Mouse (Mus musculus) adipocyte (in vitro differentiated cells): ENCODE measurements at regions not wholly inside any gene's neighbourhood (a gene's known extent, or its start where the extent isn't known, plus 50 kb on each side); places are given as distances from the start of the nearest gene placed in this dataset.

Experiments used
- DNase-seq: peaks from one replicate; pipeline ENCODE4 v3.0.0-alpha.2; 2016; ENCODE audit warnings: low spot score

DNA sequence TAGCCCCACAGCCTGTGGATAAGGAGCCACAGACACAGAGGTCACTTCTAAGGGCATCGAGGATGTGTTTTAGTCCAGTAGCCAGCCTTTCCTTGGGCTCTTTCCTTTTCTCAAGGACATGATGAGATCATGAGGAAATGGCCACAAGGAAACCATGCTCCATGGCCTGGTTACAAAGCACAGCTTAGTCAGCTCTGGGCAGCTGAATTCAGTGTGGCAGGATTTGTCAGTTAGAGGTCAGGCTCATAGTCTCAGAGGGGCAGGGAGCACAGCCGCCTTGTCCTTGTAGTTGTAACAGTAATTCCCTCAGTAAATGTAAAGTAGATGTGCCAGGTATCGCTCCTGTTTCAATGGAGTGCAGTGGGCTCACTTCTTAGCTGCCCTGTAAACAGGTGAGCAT is 111.7 kb upstream of the Vangl1 start:
- peak; percentile 21 for DNase-seq

GRCm38 (mm10) chr3:102311482-102312225 is 107.2 kb upstream of the Vangl1 start:
- DNase-seq = no peak

GRCm38 (mm10) chr3:102310243-102310642 is 105.8 kb upstream of the Vangl1 start:
- no peak for DNase-seq

DNA sequence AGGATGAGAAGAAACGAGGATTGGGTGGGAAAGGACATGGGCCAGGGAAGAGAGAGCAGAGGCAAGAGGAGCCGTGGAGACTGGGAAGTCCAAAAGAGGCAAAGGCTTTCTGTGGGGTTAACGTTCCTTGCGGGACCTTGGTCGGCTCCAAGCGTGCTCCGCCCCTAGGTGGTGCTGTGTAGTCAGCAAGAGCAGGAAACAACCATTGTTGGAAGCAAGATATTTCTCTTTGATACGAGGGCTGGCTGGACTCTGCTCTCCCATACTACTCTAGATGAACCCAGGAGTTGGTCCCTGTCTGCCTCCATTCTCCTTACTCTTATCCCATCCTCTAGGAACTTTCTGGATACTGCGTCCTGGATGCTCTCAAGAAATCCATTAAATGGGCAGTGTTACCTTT is 105.3 kb upstream of the Vangl1 start:
- peak; percentile 39 for DNase-seq

DNA sequence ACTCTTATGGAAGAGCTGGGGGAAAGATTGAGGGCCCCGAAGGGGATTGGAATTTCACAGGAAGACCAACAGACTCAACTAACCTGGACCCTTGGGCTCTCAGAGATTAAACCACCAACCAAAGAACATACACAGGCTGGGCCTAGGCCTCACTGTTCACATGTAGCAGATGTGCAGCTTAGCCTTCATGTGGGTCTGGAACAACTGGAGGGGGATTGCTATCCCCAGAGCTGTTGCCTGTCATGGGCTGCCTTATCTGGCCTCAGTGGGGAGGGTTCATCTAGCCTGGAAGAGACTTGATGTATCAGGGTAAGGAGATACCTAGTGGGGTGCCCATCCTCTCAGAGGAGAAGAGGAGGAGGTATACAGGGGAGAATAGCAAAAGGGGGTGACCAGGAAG is 103.2 kb upstream of the Vangl1 start:
- DNase-seq = no peak

DNA sequence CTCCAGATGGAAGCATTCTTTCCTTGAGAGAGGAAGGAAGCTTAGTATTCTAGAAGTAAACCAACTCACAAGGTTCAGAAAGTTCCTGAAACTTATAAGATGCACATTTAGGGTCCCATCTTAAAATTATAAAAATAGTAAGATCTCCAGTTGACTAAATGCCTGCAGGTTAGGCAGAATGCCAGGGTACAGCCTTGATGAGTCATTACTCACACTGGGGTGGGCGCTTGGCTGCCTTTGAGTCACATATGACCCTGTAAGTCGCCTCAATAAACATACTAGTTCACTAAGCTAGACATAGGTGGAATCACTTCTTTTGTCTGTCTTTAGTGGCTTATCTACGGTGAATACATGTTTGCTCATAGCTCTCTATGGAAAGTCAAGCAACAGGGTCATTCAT is 87.9 kb upstream of the Vangl1 start:
- DNase-seq = no peak

- DNase-seq = no peak
Observed at GRCm38 (mm10) chr3:102281983-102282382, 77.5 kb upstream of the Vangl1 start.

DNA sequence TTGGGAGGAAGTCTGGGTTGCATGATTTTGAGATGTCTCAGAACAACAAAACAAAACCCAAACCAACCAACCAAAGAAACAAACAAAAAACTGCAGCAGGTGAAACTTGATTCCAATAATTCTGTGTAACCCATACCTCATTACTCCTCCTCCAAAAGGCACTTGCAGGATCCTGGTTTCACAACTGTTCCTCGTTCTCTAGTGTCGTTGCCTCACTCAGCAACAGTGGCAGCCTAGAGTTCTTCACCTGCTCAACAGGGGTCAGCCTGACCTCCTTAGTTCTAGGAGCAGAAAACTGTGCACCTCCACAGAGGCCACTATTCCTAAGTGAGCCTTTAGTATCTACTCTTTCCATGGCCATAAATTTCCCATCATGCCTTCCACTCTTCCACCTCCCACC is 72.3 kb upstream of the Vangl1 start:
- DNase-seq = no peak

GRCm38 (mm10) chr3:102276283-102276682 is 71.8 kb upstream of the Vangl1 start:
- no peak for DNase-seq

- peak; percentile 61 for DNase-seq
Observed at GRCm38 (mm10) chr3:102275256-102276022, 70.9 kb upstream of the Vangl1 start.

DNA sequence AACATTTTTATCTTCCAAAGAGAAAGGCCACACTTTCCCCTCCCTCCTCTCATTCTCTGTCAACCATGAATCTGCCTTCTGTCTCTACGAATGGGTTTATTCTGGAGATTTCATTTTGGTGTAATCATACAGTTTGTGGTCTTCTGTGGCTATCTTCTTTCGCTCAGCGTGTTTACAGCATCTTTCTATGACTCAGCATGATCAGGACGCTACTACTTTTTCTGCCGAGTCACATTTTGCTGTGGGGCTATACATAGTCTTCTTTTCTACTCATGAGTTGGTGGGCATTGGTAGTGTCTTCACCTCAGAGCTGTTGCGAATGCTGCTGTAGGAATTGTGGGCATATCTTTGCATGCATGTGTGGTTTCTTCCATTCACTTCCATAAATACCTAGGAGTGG is 66.3 kb upstream of the Vangl1 start:
- no peak for DNase-seq

GRCm38 (mm10) chr3:102270257-102270656 is 65.8 kb upstream of the Vangl1 start:
- DNase-seq = no peak

DNA sequence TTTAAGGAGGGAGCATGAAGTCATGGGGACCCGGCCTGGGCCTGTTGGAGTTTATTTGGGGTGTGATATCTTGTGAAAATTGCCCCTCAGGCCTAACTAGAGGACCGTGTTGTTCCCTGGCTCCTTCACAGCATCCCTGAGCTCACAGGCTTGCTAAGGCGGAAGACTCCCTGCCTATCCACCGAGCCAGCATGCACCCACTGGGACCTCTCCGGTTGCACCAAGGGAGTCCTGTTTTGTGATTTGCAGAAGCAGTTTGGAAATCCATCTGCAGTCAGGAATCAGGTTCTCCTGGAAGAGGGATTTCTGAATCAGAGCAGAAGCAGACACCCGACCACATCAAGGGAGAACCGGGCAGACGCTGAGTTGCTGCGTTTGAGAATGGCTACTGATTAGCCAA is 61.6 kb upstream of the Vangl1 start:
- no peak for DNase-seq

DNA sequence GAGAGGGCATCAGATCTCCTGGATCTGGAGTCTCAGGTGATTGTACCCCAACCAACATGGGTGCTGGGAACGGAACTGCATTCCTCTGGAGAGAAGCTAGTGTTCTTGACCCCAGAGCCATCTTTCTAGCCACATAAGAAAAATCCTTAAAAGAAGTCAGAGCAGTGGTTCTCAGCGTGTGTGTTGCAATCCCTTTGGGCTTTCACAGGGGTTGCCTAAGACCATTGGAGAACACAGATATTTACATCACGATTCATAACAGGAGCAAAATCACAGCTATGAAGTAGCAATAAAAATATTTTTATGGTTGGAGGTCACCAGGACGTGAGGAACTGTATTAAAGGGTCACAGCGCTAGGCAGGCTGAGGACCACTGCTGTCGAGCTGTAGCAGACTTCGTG is 60.7 kb upstream of the Vangl1 start:
- peak; percentile 49 for DNase-seq

DNA sequence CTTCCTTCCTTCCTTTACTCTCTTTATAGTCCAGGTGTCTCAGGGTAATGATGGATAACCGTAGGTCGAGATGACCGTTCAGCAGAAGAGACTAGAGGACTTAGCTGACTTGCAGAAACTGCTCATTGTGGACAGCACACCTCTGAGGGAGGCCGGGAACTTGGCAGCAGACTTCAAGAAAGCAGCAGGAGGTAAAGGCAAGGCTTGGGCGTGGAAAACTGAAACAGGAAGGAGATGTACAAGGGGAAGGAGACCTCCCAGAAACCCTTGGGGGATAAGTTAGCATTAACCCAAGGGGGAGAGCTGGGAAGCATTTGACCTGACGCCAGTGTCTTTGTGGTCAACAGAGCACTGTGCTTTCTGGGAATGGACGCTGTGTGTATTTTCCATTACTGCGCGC is 58.8 kb upstream of the Vangl1 start:
- no peak for DNase-seq

GRCm38 (mm10) chr3:102262665-102263064 is 58.2 kb upstream of the Vangl1 start:
- DNase-seq = no peak

GRCm38 (mm10) chr3:102261517-102261916 is 57.0 kb upstream of the Vangl1 start:
- no peak for DNase-seq
